Mouse (Mus musculus) embryonic facial prominence, embryonic 10.5 days (tissue): ENCODE measurements around the gene Suclg1. TPM values are rescaled to one million over a fixed set of nuclear protein-coding genes. Genes with fewer than 3 reads are reported as not detected.

Experiments used
- DNase-seq: peaks from one replicate; pipeline ENCODE4 v3.0.0-alpha.2; 2017; ENCODE audit warnings: low spot score
- H3K27ac ChIP-seq: fragments of 300-500 bp; sonication (generic); replicated peaks from 2 replicates; pipeline ENCODE4 v1.5.1; 2016; ENCODE audit warnings: mild to moderate bottlenecking
- H3K27me3 ChIP-seq: fragments of 300-500 bp; sonication (generic); replicated peaks from 2 replicates; pipeline ENCODE4 v1.6.1; 2016; ENCODE audit warnings: low read depth, mild to moderate bottlenecking; ENCODE audit not compliant: poor library complexity, severe bottlenecking
- H3K36me3 ChIP-seq: fragments of 300-500 bp; sonication (generic); replicated peaks from 2 replicates; pipeline ENCODE4 v1.6.1; 2016; ENCODE audit warnings: mild to moderate bottlenecking, moderate library complexity
- H3K4me1 ChIP-seq: fragments of 300-500 bp; sonication (generic); 2 replicates; pipeline ENCODE4 v1.6.1; 2016
- H3K4me3 ChIP-seq: fragments of 300-500 bp; sonication (generic); 2 replicates; pipeline ENCODE4 v1.5.1; 2016; ENCODE audit warnings: mild to moderate bottlenecking, moderate library complexity
- H3K9me3 ChIP-seq: fragments of 300-500 bp; sonication (generic); 2 replicates; pipeline ENCODE4 v1.6.1; 2016; ENCODE audit warnings: mild to moderate bottlenecking
- WGBS: fragments of 180-500 bp; shearing (Covaris S2); methylation state at CpG from one replicate; pipeline ENCODE4 v1.1.7; 2016; 5-methylcytosine and 5-hydroxymethylcytosine counted together
- polyA plus RNA-seq: library from polyadenylated mRNA; unstranded; fragments of >200 nt; fragmentation: Nextera tagmentation; extraction: Ambion mirVana; gene quantifications from 2 replicates; pipeline ENCODE4 v1.2.1, GENCODE M21; 2016

The Suclg1 gene
- polyA plus RNA-seq, 1 experiment from 2014 or later: 164 TPM

DNA sequence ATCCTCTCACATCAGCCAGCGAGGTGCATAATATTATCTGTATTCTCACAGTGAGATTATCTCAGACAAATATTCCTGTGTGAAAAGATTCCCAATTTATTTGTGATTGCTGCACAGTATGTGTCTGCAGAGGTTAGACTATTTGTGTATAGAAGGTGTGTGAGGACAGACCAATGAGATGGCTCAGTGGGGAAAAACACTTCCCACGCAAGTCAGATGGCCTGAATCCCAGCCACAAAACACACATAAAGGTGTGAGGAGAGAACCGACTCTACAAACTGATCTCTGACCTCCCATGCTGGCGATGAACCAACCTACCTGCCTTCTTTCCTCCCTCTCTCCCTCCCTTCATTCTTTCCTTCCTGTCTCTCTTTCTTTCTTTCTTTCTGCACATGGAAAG is 5.4 kb downstream of the Suclg1 start:
- no peak overlapping the region for H3K27ac ChIP-seq
- peaks cover 14% of the 10 kb centered on the region for H3K4me1 ChIP-seq
- no peak for DNase-seq
- no peaks in the 10 kb centered on the region for H3K9me3 ChIP-seq
- 92% methylated on average over 4 of the region's 4 CpGs for WGBS
- no peaks in the 10 kb centered on the region for H3K27me3 ChIP-seq
- peaks cover 25% of the 10 kb centered on the region for H3K36me3 ChIP-seq
- H3K4me3 ChIP-seq: no peak overlapping the region

DNA sequence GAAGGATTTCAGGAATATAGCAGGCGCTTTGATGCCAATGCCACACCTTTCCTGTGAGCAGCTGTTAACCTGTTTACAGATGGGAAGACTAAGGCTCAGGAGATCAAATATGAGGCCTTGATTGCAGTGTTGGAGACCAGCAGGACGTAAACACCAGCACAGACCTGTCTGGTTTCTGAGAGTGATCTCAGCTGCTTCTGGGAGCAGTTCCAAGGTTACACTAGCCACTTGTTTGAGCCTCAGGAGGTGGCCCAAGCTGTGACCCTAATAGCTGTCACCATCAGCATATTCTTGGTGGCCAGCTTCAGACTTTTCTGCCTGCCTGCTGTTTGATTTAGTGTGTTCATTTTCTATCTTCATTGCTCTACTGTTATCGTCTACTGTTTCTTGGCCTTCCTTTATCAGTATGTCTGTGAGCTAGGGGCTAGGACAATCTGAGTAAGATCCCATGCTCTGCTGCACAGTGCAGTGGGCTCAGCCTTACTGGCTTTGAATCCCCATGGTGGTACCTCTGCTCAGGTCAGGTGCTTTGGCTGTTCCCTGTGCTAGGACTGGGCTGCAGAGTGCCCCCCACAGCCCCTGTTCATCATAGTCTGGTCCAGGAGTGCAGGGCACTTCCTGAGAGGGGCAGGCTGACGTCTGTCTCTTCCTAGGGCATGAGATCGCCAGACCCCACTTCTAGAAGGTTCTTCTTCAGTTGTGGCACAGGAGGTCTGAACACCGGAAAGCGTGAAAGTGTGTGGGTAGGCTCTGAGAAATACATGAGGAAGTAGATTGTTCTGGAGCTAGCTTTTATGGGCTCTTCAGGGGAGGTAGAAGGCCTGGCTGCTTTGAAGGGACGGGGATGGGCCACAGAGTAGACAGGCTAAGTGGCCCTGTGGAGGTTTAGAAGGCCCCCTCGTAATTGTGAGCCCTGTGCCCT is 6.4 kb downstream of the Suclg1 start:
- Histone ChIP-seq H3K27me3 (no peaks in the 10 kb centered on the region), H3K9me3 (no peaks in the 10 kb centered on the region), H3K36me3 (peaks cover 34% of the 10 kb centered on the region), H3K4me3 (no peak overlapping the region), H3K4me1 (peaks cover 7% of the 10 kb centered on the region), H3K27ac (no peak overlapping the region)
- DNase-seq: no peak
- WGBS: 87% methylated on average over 9 of the region's 9 CpGs

DNA sequence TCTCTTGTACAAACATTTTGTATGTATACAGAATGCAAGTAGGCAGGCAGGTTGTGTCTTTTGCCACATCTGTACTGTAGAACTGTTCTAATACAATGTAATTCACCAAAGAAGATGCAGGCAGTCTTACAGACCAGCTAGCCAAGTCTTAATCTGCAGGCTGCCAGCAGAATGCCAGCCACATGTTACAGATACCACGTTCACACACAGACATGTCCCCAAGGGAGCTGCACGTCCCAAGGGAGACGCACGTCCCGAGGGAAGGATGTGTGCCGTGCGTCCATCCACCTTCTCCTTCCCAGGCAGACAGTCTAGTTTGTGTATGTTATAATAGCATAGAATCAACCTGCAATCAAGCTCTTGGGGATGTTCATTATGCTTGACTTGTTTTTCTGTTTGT is 8.9 kb downstream of the Suclg1 start:
- Histone ChIP-seq H3K4me1 (no peaks in the 10 kb centered on the region), H3K4me3 (no peak overlapping the region), H3K27ac (no peak overlapping the region), H3K9me3 (no peaks in the 10 kb centered on the region), H3K27me3 (no peaks in the 10 kb centered on the region), H3K36me3 (peaks cover 59% of the 10 kb centered on the region)
- DNase-seq: no peak
- WGBS: 94% methylated on average over 7 of the region's 7 CpGs

DNA sequence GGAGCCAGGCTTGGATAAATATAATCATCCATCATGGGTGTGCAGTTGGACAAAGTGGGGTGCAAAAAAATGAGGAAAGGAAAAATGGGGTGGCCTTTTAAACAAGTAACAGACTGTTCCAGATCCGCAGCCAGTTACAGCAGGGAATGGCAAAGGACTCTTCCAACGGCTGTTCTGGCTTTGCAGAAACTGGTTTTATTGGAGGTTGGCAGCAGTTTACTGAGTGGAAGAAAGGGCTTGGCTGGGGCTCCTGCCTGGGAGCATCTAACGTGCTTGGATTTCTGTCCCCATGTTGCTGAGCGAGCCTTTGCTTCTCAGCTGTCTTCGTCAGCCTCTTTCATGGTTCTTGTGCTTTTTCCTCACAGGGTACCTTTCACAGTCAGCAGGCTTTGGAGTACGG is 11.9 kb downstream of the Suclg1 start:
- Histone ChIP-seq H3K27ac (no peak overlapping the region), H3K4me1 (peaks cover 3% of the 10 kb centered on the region; the same call in 1 of the 2 replicates), H3K27me3 (no peaks in the 10 kb centered on the region), H3K4me3 (no peak overlapping the region), H3K36me3 (peaks cover 86% of the 10 kb centered on the region), H3K9me3 (no peaks in the 10 kb centered on the region)
- 92% methylated on average over 6 of the region's 6 CpGs for WGBS
- no peak for DNase-seq

DNA sequence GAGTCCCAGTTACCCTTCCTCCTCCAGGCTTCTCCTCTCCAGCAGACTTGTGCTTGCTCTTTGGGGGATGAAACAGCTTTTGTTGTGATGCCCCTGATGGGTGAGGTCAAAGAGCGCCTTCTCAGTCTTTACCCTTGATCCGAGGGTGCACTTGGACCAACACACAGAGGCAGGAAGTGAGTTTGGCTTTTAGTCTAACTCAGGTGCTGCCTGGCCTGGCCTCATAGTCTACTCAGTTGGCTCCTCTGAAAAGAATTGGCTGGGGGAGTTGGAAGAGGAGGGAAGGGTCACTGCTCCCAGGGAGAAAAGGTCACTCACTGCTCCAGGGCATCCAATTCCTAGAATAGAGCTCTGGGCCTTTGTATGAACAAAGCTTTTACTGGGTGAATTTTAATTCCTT is 16.6 kb downstream of the Suclg1 start:
- WGBS: 41% methylated on average over 2 of the region's 2 CpGs
- no peak overlapping the region for H3K4me3 ChIP-seq
- H3K27ac ChIP-seq: no peak overlapping the region
- H3K9me3 ChIP-seq: no peaks in the 10 kb centered on the region
- DNase-seq: no peak
- H3K4me1 ChIP-seq: peaks cover 3% of the 10 kb centered on the region; the same call in 1 of the 2 replicates
- peaks cover 88% of the 10 kb centered on the region for H3K36me3 ChIP-seq
- no peaks in the 10 kb centered on the region for H3K27me3 ChIP-seq

DNA sequence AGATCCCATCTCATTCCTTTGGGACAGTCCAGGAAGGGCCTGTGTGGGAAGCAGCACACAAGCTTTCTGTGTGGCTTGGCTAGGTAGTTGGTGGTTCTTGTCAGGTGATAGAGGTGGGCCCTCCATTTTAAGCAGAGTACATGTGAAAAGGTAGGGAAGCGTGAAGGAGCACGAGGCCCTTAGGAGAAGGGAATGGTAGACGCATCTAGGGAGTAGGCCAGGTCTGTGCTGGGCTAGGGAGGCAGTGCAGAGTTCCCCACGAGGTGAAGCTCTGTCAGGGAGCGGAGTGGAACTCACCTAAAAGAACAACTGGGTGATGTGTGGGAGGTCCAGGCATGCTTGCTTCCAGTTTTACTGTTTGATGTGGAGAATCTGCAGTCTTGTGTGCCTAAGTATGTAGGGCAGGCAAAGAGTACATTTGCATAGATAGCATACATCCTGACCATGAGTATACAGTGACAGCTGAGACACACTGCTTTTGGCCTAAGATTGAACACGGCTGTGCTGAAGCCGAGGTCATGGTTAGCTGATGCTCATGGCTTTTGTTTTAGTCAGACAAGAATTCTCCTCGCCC is 19.6 kb downstream of the Suclg1 start:
- WGBS: 95% methylated on average over 8 of the region's 8 CpGs

DNA sequence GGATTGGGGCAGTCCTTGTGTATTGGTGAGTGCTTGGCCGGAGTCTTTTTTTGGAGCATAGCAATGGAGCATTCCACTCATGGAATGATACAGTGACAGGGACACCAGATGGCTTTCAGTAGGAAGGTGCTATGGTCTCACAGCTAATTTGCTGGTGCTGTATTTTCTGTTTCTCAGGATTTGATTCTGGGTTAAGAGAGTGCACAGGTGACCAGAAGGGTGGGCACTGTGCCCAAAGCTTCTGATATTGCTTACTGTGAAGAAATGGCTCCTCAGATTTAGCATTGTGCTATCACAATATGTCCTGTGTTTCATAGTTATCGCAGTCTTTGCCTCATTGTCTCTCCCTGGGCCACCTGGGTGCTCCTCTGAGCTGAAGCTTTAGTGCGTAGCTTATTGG is 21.2 kb downstream of the Suclg1 start:
- Histone ChIP-seq H3K27ac (no peak overlapping the region), H3K9me3 (no peaks in the 10 kb centered on the region), H3K27me3 (no peaks in the 10 kb centered on the region), H3K4me3 (no peak overlapping the region), H3K36me3 (peaks cover 91% of the 10 kb centered on the region), H3K4me1 (peaks cover 3% of the 10 kb centered on the region; the same call in 1 of the 2 replicates)
- WGBS: 93% methylated on average over 3 of the region's 3 CpGs
- DNase-seq: no peak

More for the DNA sequence above, 19.6 kb downstream of the Suclg1 start:
- no peaks in the 10 kb centered on the region for H3K9me3 ChIP-seq
- H3K4me3 ChIP-seq: no peak overlapping the region
- H3K27me3 ChIP-seq: no peaks in the 10 kb centered on the region
- peaks cover 3% of the 10 kb centered on the region; the same call in 1 of the 2 replicates for H3K4me1 ChIP-seq
- no peak overlapping the region for H3K27ac ChIP-seq
- DNase-seq: no peak
- H3K36me3 ChIP-seq: peaks cover 91% of the 10 kb centered on the region

DNA sequence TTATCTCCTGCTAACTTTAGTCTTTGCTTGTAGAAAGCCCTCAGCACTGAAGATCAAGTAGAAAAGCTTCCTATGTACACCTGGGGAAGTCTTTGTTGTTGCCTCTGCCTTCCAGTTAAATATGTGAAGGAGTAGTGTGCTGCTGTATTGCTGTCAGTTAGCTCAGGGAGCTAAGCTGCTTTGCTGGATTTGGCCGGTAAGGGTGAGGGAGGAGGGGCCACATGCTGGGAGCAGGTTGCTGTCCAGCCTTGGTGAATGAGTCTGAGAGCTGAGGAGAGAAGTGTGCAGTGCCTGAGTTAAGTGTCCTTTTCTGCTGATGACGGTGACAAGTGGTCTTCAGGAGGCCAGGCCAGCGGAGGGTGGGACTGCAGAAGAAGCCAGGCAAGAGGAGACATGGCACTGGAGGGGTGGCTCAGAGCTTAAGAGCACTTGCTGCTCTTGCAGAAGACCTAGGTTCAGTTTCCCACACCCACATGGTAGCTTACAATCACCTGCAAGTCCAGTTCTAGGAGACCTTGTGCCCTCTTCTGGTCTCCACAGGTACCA is 23.4 kb downstream of the Suclg1 start:
- 86% methylated on average over 3 of the region's 3 CpGs for WGBS
- no peak overlapping the region for H3K27ac ChIP-seq
- H3K36me3 ChIP-seq: peaks cover 93% of the 10 kb centered on the region
- H3K4me1 ChIP-seq: no peaks in the 10 kb centered on the region
- DNase-seq: no peak
- H3K4me3 ChIP-seq: no peak overlapping the region
- no peaks in the 10 kb centered on the region for H3K27me3 ChIP-seq
- no peaks in the 10 kb centered on the region for H3K9me3 ChIP-seq

DNA sequence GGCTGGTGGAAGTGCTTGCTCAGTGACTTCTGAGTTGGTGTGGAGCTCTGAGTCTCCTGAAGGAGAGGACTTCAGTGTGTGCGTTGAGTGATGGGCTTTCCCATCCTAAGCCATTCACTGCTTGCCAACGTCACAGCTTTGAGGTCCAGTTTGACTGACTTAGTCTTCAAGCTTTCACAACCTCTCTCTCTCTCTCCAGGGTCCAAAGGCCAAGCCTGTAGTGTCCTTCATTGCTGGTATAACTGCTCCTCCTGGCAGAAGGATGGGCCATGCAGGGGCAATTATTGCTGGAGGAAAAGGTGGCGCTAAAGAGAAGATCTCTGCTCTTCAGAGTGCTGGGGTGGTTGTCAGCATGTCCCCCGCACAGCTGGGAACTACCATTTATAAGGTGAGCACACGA is 26.8 kb downstream of the Suclg1 start:
- H3K9me3 ChIP-seq: no peaks in the 10 kb centered on the region
- H3K27me3 ChIP-seq: no peaks in the 10 kb centered on the region
- H3K36me3 ChIP-seq: peaks cover 89% of the 10 kb centered on the region
- no peak overlapping the region for H3K27ac ChIP-seq
- no peak overlapping the region for H3K4me3 ChIP-seq
- no peak for DNase-seq
- H3K4me1 ChIP-seq: no peaks in the 10 kb centered on the region
- WGBS: 92% methylated on average over 5 of the region's 5 CpGs

DNA sequence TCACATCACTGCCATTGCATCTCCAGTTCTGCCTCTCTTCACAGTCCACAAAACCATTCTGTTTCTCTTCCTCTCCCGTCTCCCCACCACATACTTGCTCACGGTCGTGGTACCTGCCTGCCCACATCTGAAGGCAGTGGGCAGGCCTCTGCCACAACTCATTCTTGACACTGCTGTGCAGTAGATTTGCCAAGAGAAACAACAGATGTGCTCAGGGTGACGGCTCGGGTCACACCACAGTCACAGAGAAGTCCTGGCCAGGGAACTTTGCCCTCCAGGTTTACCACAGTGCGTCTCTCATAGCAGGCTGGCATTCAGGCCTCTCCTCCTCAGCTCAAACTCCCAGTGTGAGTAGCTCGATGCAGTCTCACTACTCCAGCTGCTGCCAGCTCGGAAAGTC is 31.5 kb downstream of the Suclg1 start:
- Histone ChIP-seq H3K4me3 (no peak overlapping the region), H3K36me3 (peaks cover 42% of the 10 kb centered on the region), H3K27ac (no peak overlapping the region), H3K9me3 (no peaks in the 10 kb centered on the region), H3K4me1 (no peaks in the 10 kb centered on the region), H3K27me3 (no peaks in the 10 kb centered on the region)
- WGBS: 81% methylated on average over 8 of the region's 8 CpGs
- DNase-seq: no peak

DNA sequence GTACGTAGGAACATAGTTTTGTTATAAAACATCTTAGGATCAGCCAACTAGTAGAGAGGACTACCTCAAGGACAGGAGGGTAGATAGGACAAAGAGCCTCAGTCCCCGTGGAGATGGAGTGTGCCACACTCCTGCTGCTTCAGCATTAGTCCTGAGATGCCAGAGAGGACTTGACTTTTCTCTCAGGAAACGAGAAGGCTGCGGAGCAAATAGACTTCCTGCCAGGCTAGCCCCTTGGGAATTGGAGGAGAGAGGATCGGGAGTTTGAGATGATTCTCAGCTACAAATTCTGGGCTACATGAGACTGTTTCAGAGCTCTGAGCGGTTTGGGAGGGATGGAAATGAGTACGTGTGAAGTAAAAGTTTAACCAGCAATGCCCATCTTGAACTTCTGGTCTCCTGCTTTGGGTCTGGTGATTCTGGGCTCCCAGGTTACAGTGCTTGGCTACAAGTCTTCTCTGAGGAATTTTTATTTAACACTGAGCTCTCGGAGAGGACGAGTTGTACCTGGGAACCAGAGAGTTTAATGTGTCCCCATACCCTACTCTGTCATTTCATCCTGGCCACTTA is 32.4 kb downstream of the Suclg1 start:
- peaks cover 33% of the 10 kb centered on the region for H3K36me3 ChIP-seq
- no peaks in the 10 kb centered on the region for H3K4me1 ChIP-seq
- no peaks in the 10 kb centered on the region for H3K27me3 ChIP-seq
- H3K4me3 ChIP-seq: no peak overlapping the region
- no peak overlapping the region for H3K27ac ChIP-seq
- WGBS: 85% methylated on average over 9 of the region's 9 CpGs
- H3K9me3 ChIP-seq: no peaks in the 10 kb centered on the region
- no peak for DNase-seq

DNA sequence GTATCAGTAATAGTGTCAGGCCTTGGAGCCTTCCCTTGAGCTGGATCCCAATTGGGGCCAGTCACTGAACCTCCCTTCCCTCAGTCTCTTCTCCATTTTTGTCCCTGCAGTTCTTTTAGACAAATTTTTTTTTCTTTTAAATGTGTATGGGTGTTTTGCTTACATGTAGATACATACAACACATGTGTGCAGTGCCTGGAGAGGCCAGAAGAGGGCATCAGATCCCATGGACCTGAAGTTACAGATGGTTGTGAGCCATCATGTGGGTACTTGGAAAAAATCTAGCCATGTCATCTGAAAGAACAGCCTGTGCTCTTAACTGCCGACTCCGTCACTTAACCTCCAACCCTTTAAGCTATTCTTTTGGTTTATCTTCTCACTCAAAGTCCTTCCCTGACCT is 38.1 kb downstream of the Suclg1 start:
- DNase-seq: no peak
- 95% methylated on average over 2 of the region's 2 CpGs for WGBS
- Histone ChIP-seq H3K27ac (no peak overlapping the region), H3K36me3 (no peaks in the 10 kb centered on the region), H3K9me3 (no peaks in the 10 kb centered on the region), H3K27me3 (no peaks in the 10 kb centered on the region), H3K4me3 (no peak overlapping the region), H3K4me1 (no peaks in the 10 kb centered on the region)
